Mouse (Mus musculus) thymus, adult 2 months (tissue): Measurements from ENCODE around the gene Wdr53.

ENCODE experiments used
- CTCF ChIP-seq: fragments of 200-500 bp; IDR thresholded peaks from 2 replicates; pipeline ENCODE4 v1.5.1; 2012; ENCODE audit warnings: mild to moderate bottlenecking, control low read depth, low read length, moderate library complexity, borderline replicate concordance; ENCODE audit not compliant: control insufficient read depth, poor library complexity, insufficient read depth; ENCODE audit errors: extremely low read depth
- POLR2A ChIP-seq: fragments of 200-500 bp; IDR thresholded peaks from 2 replicates; pipeline ENCODE4 v1.6.1; 2012; ENCODE audit warnings: mild to moderate bottlenecking, low read length, control low read depth, moderate library complexity; ENCODE audit not compliant: control insufficient read depth, poor library complexity, insufficient read depth; ENCODE audit errors: extremely low read depth

GRCm38 (mm10) chr16:32201004-32201325 lies 46.1 kb upstream of the Wdr53 start:
- no peak for TF ChIP-seq CTCF
- TF ChIP-seq POLR2A, result no peak
